Mouse (Mus musculus) forebrain, embryonic 16.5 days (tissue): ENCODE results near the gene Glrx5. TPM values are rescaled to one million over a fixed set of nuclear protein-coding genes. Genes with fewer than 3 reads are reported as not detected.

Experiments
- ATAC-seq: fragments of 200-750 bp; cut with Nextera tagmentation; 2 replicates; pipeline ENCODE4 v1.8.0; 2017; ENCODE audit warnings: mild to moderate bottlenecking, moderate library complexity
- H3K27ac ChIP-seq: fragments of 300-500 bp; sonication (generic); 2 replicates; pipeline ENCODE4 v1.5.1; 2014; ENCODE audit warnings: low read length, control low read depth
- H3K27me3 ChIP-seq: fragments of 300-500 bp; sonication (generic); replicated peaks from 2 replicates; pipeline ENCODE4 v1.6.1; 2014; ENCODE audit warnings: low read length; ENCODE audit not compliant: control insufficient read depth, insufficient read depth
- H3K36me3 ChIP-seq: fragments of 300-500 bp; sonication (generic); 2 replicates; pipeline ENCODE4 v1.6.1; 2014; ENCODE audit not compliant: control insufficient read depth, insufficient read depth
- H3K4me1 ChIP-seq: fragments of 300-500 bp; sonication (generic); replicated peaks from 2 replicates; pipeline ENCODE4 v1.6.1; 2014; ENCODE audit warnings: low read length; ENCODE audit not compliant: control insufficient read depth, insufficient read depth
- H3K4me2 ChIP-seq: fragments of 300-500 bp; sonication (generic); 2 replicates; pipeline ENCODE4 v1.6.1; 2014; ENCODE audit warnings: mild to moderate bottlenecking, low read length, control low read depth
- H3K4me3 ChIP-seq: fragments of 300-500 bp; sonication (generic); replicated peaks from 2 replicates; pipeline ENCODE4 v1.5.1; 2014; ENCODE audit warnings: mild to moderate bottlenecking, low read length, control low read depth
- H3K9ac ChIP-seq: fragments of 300-500 bp; sonication (generic); replicated peaks from 2 replicates; pipeline ENCODE4 v1.6.1; 2014; ENCODE audit warnings: low read depth, low read length, control low read depth
- H3K9me3 ChIP-seq: fragments of 300-500 bp; sonication (generic); 2 replicates; pipeline ENCODE4 v1.6.1; 2016; ENCODE audit warnings: low read length; ENCODE audit not compliant: control insufficient read depth
- WGBS: fragments of 180-500 bp; shearing (Covaris S2); extraction: QIAGEN DNeasy Blood & Tissue Kit; methylation state at CpG from one replicate; pipeline ENCODE4 v1.1.7; 2014; 5-methylcytosine and 5-hydroxymethylcytosine counted together
- polyA plus RNA-seq: library from polyadenylated mRNA; unstranded; fragments of >200 nt; fragmentation: Nextera tagmentation; extraction: Ambion mirVana; gene quantifications from 2 replicates; pipeline ENCODE4 v1.2.1, GENCODE M21; 2015

Glrx5 gene
- polyA plus RNA-seq, 1 experiment from 2014 or later: 133 TPM

GRCm38 (mm10) chr12:105038918-105039317 lies 6.4 kb downstream of the Glrx5 start:
- WGBS: 89% methylated on average over 7 of the region's 7 CpGs

GRCm38 (mm10) chr12:105039578-105040289 lies 7.2 kb downstream of the Glrx5 start:
- Histone ChIP-seq H3K27ac (no peak overlapping the region), H3K4me1 (peaks cover 3% of the 10 kb centered on the region), H3K9ac (no peak overlapping the region), H3K4me3 (no peak overlapping the region), H3K36me3 (peaks cover 9% of the 10 kb centered on the region), H3K4me2 (no peak overlapping the region), H3K27me3 (no peaks in the 10 kb centered on the region), H3K9me3 (no peaks in the 10 kb centered on the region)
- WGBS: 69% methylated on average over 12 of the region's 12 CpGs
- ATAC-seq: no peak

More at GRCm38 (mm10) chr12:105038918-105039317, 6.4 kb downstream of the Glrx5 start:
- H3K27ac ChIP-seq: no peak overlapping the region
- no peak overlapping the region for H3K9ac ChIP-seq
- H3K4me3 ChIP-seq: no peak overlapping the region
- no peaks in the 10 kb centered on the region for H3K9me3 ChIP-seq
- no peak for ATAC-seq
- H3K36me3 ChIP-seq: peaks cover 9% of the 10 kb centered on the region
- no peak overlapping the region for H3K4me2 ChIP-seq
- peaks cover 11% of the 10 kb centered on the region for H3K4me1 ChIP-seq
- no peaks in the 10 kb centered on the region for H3K27me3 ChIP-seq

GRCm38 (mm10) chr12:105040950-105041349 lies 8.5 kb downstream of the Glrx5 start:
- Histone ChIP-seq H3K27me3 (no peaks in the 10 kb centered on the region), H3K4me2 (no peak overlapping the region), H3K9me3 (no peaks in the 10 kb centered on the region), H3K36me3 (peaks cover 9% of the 10 kb centered on the region), H3K27ac (no peak overlapping the region), H3K9ac (no peak overlapping the region), H3K4me3 (no peak overlapping the region), H3K4me1 (no peaks in the 10 kb centered on the region)
- WGBS: 97% methylated on average over 7 of the region's 7 CpGs
- ATAC-seq: no peak

- Histone ChIP-seq H3K27ac (no peak overlapping the region), H3K4me1 (no peaks in the 10 kb centered on the region), H3K27me3 (no peaks in the 10 kb centered on the region), H3K4me3 (no peak overlapping the region), H3K36me3 (peaks cover 9% of the 10 kb centered on the region), H3K4me2 (no peak overlapping the region), H3K9ac (no peak overlapping the region), H3K9me3 (no peaks in the 10 kb centered on the region)
- no peak for ATAC-seq
- WGBS: 93% methylated on average over 5 of the region's 5 CpGs
These were observed 10.6 kb downstream of the Glrx5 start for GRCm38 (mm10) chr12:105043081-105043480.

- Histone ChIP-seq H3K9me3 (no peaks in the 10 kb centered on the region), H3K27ac (no peak overlapping the region), H3K27me3 (no peaks in the 10 kb centered on the region), H3K9ac (no peak overlapping the region), H3K4me1 (no peaks in the 10 kb centered on the region), H3K36me3 (peaks cover 9% of the 10 kb centered on the region), H3K4me3 (no peak overlapping the region), H3K4me2 (no peak overlapping the region)
- ATAC-seq: no peak
- WGBS: 89% methylated on average over 9 of the region's 9 CpGs
These were observed 12.3 kb downstream of the Glrx5 start for GRCm38 (mm10) chr12:105044775-105045174.

DNA sequence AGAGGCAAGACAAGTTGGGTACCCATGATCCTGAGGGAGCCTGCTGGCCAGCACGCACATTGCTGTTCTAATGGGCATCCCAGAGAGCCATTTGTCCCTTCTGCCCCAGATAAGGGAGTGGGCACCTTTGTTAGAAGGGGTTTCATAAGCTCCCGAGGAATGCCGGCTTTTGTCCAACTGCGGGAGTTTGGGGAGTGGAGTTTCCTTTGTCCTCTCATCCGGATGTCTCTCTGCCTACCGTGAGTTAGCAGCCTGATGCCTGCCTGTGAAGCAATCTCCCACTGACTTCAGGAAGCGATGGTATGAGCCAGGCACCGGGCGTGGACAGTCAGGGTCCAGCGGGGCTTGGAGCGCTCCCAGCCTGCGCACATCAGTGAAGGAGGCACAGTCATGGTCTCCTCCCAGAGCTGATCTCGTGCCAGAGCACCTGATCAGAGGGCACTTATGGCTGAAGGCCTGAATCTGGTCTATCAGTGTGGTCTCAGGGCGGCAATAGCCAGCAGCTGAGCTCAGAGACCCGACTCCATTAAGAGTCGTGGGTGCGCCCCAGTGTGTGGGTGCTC lies 15.9 kb downstream of the Glrx5 start:
- ATAC-seq: no peak
- Histone ChIP-seq H3K9ac (no peak overlapping the region), H3K4me3 (no peak overlapping the region), H3K4me1 (no peaks in the 10 kb centered on the region), H3K27me3 (no peaks in the 10 kb centered on the region), H3K4me2 (no peak overlapping the region), H3K9me3 (no peaks in the 10 kb centered on the region), H3K36me3 (no peaks in the 10 kb centered on the region), H3K27ac (no peak overlapping the region)
- 34% methylated on average over 17 of the region's 17 CpGs for WGBS

- Histone ChIP-seq H3K4me2 (no peak overlapping the region), H3K9ac (no peak overlapping the region), H3K4me1 (no peaks in the 10 kb centered on the region), H3K36me3 (no peaks in the 10 kb centered on the region), H3K27me3 (no peaks in the 10 kb centered on the region), H3K27ac (no peak overlapping the region), H3K9me3 (no peaks in the 10 kb centered on the region), H3K4me3 (no peak overlapping the region)
- WGBS: 77% methylated on average over 12 of the region's 12 CpGs
- ATAC-seq: no peak
These were observed 17.3 kb downstream of the Glrx5 start for GRCm38 (mm10) chr12:105049813-105050212.

- Histone ChIP-seq H3K4me3 (no peak overlapping the region), H3K9me3 (no peaks in the 10 kb centered on the region), H3K4me1 (no peaks in the 10 kb centered on the region), H3K27me3 (no peaks in the 10 kb centered on the region), H3K27ac (no peak overlapping the region), H3K36me3 (no peaks in the 10 kb centered on the region), H3K9ac (no peak overlapping the region), H3K4me2 (no peak overlapping the region)
- 13% methylated on average over 4 of the region's 4 CpGs for WGBS
- ATAC-seq: no peak; the same call in 1 of the 2 replicates
These were observed 18.4 kb downstream of the Glrx5 start for GRCm38 (mm10) chr12:105050898-105051297.

DNA sequence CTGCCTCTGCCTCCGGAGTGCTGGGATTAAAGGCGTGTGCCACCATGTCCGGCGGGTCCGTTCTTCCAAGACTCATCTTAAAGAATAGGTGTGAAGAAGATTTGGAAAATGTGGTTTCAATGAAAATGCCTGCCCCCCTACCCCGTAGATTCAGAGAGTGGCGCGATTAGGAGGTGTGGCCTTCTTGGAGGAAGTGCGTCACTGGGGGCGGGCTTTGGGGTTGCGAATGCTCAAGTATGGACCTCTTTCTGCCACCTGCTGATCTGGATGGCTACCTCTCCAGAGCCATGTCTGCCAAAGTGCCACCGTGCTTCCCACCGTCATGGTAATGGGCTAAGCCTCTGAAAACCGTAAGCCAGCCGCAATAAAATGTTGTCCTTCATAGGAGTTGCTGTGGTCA lies 21.6 kb downstream of the Glrx5 start:
- no peaks in the 10 kb centered on the region for H3K27me3 ChIP-seq
- no peaks in the 10 kb centered on the region for H3K4me1 ChIP-seq
- ATAC-seq: no peak
- 93% methylated on average over 15 of the region's 15 CpGs for WGBS
- no peak overlapping the region for H3K27ac ChIP-seq
- no peaks in the 10 kb centered on the region for H3K9me3 ChIP-seq
- H3K4me3 ChIP-seq: no peak overlapping the region
- no peak overlapping the region for H3K4me2 ChIP-seq
- H3K36me3 ChIP-seq: no peaks in the 10 kb centered on the region
- no peak overlapping the region for H3K9ac ChIP-seq
